Mouse (Mus musculus) thymus, postnatal 10 days (tissue): ENCODE measurements around the gene Rd3l.
"Not testable (repeated sequence)": the region's sequence is repeated elsewhere in the genome, so short reads cannot be mapped to it uniquely, and the experiment has no call there.

Source experiments
- DNase-seq, 2 experiments: peaks; one replicate each; pipeline ENCODE4 v3.0.0; 2021; ENCODE audit warnings: low spot score in 2 of 2

Rd3l gene

DNA sequence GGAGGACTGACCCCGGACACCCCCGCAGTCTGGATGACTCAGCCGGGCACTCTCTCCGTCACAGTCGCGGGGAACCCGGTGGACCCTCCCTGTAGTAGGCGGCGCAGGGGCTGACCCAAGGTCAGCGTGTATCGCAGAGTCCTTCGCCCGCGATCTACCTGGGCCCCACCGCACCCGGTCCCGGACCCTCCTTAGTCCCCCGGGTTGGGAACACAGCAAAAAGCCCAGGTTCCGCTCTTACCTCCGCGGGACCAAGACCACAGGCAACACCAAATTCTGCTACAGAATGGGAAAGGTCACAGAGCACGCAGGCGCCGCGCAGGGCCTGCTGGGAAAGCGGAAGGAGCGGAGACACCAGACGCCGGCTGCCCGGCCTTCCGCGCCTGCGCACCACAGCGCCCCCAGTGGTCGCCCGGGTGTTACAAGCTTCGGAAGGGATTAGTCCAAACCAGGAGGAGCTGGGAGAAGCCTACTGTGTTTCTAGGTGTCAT lies 14.4 kb downstream of the Rd3l start, which contains the start of gene Atp5mpl:
Atp5mpl (minus strand) TSS at position 295 of the 491 bp plus-strand sequence.
- DNase-seq = peak; percentile 87 to 98

DNA sequence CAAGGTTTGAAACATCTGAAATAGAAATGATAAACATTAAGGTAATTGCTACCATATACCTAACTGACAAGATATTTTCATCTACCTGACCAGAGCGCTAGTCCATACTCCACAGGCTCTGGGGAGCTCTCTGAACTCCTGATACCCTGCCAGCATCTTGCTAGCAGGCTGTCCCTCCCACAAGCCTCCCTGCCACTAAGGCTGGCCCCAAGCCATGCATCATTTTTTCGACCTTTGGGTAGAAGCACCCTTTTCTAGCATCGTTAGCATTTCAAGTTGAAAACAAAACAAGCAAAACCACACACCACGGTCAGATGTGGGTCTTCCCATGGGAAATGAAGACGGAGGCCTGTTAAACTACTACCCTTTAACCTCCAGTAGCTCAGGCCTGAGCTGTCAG lies 17.8 kb downstream of the Rd3l start:
- no peak for DNase-seq

DNA sequence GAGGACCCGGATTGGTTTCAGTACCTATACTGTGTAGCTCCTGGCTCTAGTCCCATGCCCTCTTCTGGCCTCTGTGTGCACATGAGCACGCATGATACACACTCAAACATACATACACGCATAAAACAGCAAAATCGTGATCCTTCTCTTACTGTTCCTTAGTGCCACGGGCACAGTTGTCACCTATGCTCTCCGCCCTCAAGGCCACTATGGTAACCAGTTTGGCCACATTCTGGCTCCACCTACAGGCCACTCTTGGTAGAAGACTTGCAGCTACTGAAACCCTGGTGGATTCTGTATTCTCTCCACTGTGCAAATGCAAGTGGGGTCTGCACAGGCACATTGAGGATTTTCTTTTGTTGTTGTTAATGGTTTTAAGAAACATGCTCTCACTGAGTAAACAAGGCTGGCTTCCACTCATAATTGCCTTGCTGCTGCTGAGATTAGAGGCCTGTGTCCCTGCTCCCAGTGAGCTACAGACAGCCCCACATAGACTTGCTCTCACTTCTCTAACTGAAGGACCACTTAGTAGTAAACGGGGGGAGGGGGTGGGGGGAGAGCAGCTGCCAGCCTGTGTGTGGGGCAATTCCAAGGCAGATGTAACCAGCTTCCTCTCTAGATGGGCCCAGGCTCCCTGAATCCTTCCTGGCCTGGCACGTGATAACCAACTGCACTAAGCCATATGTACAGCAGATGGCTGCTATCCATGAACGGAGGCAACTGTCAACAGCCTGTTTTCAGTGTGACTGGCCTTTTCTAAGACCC lies 22.8 kb downstream of the Rd3l start:
- peak; percentile 38 to 71 for DNase-seq

DNA sequence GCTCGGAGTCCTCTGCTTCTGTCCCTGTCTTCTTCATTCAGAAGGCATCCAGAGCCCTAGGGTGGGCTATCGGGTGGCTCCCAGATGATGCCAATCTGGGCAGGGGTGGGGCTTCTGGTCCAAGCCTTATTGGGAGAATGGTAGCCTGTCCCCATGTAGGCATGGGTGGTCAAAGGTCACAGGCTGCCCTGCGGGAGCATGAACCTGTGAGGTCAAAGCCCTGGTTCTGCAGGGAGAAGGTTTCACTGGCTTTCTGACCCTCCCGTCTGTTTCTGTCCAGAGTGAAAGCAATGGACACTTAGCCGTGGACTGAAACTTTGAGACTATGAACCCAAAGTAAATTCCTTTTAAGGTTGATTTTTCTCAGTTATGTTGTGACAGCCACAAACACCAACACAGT lies 24.9 kb downstream of the Rd3l start:
- no peak for DNase-seq

DNA sequence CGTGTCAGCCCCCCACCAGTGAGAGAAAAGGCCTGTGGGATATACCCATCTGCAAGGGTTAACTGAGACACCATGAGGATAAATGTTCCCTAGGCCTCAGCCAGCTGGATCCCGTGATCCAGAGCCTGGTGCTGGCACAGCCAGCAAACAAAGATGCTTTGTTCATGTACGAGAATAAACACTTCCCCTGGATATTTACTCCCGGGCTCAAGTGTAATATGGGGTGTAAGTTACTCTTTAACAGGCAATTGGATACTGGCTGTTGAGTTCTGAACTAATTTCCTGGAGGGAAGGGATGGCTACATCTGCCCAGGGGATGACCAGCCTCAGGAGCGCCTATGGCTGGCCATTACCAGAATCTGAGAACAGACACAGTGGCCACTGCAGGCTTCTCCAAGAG lies 29.4 kb downstream of the Rd3l start:
- no peak for DNase-seq

DNA sequence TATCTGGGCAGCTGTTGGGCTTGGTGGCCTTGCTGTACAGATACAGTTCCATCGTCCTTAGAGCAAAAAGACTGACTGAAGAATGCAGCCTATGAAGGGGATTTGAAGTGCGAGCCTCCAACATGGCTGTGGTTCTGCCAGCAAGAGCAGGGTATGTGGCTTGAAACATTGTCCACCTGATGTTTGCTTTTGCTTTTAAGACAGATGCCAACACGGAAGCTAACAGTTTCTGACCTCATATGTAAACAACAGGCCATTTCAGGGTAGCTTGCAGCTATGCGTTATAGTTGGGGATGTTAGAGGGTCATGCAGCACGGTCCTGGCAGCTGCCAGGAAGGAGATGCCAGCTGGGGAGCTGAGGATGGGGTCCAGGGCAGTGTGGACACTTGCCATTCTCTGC lies 30.6 kb downstream of the Rd3l start:
- DNase-seq = no peak

DNA sequence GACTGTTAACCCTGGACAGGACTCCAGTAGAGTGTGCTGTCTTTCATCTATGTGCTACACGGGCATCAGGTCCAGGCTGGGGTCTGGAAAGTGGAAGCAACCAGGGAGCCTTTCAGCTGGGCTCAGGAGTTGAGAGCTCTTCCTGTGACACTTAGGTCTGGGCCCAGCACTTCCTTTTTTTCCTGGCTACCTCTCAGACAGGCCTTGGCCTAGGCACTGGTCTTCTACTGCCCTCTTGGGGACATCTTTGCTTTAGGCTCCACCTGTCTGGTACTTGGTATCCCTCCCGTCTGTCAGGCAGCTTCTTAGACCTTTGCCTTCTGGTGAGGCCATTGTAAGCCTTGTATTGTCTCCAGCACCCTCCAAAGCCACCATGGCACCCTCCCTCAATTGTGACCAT lies 34.4 kb downstream of the Rd3l start:
- DNase-seq = peak; percentile 35 to 36

DNA sequence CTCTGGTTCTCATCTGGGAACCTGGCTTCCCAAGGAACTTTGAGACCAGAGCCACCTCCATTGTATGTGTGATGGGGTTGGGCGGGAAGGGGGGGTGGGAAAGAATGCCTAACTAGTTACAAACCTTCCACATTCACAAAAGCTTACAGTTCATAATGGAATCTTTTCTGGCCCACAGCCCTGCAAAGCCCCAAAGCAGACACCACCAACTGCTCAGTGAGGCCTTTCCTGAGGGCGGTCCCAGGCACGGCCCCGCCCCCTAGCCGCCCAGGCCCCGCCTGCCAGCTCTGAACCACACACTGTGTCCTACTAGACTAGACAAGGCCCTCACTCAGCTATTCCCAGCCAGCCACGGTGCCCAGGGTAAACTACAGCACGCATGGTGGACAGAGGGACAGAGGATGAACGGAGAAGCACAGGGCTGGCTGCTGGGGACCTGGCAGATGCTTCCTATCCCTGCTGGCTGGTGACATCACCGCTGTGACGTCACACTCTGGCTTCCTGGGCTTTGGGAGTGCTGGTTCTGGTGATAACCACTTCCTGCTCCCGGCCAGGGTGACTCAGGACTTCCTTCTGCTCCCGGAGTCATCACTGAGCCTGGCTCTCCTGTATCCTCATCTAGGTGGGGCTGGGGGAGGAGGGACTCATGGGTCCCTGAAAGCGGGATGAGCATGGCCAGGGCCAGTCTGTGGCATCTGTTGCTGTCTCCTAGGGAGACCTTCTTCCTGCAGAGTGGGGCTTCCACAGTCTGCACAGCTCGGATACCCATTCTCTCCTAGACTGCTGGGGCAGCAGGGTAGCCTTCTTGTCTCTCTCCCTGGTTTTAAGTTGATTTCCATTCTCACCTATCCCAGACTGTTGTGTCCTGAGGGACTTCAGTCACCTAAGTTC lies 35.1 kb downstream of the Rd3l start:
- not testable (repeated sequence) for DNase-seq

DNA sequence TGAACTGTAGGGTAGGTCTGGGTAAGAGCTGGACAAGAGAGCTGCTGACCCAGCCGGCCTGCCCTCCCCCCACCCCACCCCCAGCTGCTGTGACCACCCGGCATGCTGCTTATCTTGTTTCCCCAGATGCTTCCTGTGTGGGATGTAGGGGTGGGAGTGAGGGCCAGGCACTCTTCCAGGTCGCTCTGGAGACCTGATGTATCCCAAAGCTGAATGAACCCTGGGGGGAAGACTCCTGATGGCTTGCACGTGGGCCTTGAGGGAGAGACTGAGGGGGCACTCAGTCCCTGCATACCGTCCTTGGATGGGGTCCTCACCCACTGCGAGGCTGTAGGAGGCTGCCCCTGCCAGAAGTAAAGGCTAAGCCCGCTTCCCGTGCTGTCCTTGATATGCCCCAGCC lies 36.0 kb downstream of the Rd3l start:
- DNase-seq = no peak

DNA sequence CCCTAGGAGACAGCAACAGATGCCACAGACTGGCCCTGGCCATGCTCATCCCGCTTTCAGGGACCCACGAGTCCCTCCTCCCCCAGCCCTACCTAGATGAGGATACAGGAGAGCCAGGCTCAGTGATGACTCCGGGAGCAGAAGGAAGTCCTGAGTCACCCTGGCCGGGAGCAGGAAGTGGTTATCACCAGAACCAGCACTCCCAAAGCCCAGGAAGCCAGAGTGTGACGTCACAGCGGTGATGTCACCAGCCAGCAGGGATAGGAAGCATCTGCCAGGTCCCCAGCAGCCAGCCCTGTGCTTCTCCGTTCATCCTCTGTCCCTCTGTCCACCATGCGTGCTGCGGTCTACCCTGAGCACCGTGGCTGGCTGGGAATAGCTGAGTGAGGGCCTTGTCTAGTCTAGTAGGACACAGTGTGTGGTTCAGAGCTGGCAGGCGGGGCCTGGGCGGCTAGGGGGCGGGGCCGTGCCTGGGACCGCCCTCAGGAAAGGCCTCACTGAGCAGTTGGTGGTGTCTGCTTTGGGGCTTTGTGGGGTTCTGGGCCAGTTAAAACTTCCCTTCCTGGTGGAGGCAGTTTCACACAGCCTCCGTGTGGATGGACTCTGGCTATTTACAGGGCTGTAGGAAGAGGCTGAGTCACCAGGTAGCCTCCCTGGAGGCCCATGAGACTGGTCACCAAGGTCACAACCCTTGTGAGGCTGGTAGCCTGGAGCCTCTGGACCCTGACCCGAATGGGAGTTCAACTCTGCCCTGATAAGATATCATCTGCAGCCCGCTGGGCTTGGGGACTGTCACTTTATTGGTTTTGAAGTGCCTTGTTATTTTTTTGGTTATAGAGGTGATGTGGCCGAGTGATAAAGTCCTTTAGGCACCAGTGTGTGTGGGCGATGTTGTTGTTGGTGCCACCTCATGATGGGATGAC lies 36.8 kb downstream of the Rd3l start:
- DNase-seq = not testable (repeated sequence)

DNA sequence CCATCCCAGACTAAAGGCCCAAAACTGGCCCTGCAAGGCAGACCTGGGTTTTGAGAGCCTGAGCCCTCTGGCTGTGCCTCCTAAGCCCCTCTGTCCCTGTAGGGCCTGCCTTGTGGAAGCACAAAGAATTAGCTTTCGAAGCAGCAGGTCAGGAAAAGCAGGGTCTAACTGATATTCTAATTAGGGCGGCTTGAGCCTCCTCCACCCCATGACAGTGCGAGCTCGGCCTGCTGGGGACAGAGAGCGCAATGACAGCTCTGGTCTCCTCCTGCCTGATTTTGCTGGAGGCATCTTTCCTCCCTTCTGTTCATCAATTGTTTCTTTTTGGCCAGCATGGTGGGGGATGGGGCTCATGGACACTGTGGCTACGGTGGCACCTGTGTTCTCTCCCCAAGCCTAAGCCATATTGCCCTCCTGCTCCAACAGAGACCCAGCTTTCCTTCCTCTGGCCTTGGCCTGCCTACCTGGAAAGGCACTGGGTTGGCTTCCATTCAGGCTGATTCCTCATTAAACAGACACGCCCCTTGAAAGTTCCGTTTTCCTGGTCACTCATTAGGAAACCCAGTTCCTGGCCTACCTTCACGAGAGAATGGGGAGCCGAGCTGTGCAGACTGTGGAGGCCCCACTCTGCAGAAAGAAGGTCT lies 37.6 kb downstream of the Rd3l start:
- no peak for DNase-seq

DNA sequence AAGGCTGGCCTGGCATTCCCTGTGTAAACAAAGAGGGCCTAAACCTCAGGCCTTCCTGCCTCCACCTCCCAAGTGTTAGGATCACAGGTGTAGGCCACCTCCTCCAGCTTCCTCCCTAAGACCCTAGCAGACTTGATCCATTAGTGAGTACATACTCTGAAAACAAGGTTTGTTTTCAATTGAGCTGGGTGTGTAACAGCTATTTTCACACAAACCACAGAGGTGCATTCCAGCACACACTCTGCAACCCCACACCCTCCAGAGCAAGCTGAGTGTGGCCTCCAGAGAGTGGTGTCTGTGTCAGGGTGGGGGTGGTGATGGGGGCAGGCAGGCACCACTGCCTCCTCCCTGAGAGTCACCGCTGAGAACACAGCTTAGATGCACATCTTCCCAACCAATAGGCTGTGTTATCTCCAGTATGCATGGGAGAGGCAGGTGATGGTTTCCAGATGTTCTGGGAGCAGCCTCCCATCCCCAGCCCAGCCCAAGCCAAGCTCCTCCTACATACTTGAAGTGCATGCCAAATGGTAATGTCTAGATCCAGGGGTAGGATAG lies 42.4 kb downstream of the Rd3l start:
- no peak for DNase-seq

DNA sequence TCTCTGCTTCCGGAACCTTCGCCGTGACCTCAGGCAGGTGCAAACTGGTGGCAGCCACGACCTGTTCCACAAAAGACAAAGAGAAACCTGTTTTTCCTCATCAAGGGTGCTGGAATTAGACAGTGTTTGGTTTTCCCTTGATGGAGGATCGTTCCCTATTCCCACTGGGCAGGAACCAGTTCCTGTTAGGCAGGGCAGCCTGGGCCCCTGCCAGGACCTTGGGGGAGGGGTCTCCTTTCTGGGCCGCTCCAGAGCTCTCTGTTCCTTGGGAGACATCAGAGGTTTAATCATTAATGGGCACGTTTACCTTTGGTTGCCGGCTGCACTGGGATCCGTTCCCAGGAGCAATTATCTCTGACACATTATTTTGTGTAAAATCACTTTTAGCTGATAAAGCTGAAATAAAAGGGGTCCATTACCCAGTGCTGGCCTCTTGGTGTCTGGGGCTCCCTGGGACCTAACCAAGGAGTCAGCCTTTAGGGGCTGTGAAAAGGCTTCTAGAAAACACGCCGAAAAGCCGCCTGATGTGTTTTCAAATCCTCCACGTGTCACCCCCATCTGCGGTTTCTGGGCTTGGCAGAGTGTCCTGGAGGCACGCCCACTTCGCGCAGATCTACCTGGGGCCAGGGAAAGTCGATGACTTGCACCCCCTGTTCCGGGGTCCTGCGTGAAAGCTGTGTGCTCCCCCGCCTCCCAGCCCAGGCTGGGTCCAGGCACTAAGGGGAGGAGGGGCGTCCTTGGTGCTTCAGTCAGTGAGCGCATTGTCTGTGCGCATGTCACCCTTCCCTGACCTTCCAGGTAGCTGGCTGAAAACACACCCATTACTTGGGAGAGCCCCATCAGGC lies 44.2 kb downstream of the Rd3l start:
- DNase-seq = no peak

DNA sequence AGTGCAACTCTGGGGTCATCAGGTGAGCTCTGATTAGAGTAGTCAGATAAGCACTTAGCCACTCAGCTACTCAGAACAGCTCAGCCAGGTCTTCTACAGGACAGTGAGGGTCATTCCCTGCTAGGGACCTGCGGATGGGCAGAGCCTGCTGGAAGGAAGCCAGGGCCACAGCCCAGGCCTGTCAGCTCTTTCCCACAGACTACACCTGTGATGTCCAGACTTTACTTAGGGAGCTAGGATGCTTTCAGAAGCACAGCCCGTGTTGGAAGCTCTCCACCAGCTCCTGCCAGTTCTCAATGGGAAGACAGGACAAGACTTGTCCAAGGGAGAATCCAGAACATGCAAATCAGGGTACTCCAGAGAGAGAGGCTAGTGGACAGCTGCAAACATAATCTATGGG lies 47.1 kb downstream of the Rd3l start:
- no peak for DNase-seq

DNA sequence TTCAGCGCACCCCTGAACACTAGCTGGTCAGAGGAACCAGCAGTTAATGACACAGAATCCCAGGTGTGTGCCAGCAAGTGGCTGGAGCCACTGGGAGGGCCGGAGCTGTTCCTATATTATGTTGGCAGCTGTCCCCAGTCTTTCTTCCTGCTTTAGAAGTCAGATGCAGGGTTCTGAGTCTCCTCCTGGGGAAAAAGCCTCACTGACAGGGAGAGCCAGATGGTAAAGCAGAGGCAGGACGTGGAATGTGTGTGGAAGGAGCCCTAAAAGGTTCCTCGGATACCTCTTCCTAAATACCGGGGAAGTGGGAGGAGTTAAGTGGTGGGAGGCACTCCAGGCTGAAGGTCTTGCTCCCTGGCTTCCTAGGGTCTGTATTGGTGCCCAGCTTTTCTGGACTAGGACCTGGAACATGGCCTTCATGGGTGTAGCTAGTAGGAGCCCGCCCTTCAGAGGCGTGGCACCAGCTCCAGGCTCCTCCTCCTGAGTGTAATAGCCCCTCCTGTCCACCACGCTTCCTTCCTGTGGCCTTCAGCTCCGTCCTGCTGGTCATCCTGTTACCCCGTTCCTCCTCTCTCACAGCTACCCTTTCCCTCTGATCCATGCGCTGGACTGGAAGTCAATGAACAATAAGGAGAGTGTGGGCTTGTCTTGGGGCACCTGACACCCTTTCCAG lies 47.9 kb downstream of the Rd3l start:
- DNase-seq = no peak

DNA sequence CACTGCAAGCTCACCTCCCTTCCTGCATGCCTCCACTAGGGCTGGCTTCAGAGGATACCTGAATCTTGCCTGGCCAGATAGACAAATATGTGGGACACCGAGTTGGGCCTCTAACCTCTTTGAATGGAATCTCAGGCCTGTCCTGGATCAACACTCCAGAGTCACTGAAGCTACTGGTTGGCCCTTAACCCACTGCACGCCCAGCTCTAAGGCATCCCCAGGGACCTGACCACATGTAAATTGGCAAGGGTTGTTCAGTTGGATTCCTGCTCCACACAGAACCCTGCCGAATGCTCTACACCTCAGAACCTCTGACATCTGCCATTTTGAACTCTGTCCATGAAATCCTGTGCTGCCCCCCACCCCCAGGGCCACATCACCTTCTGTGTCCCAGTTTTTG lies 48.6 kb downstream of the Rd3l start:
- no peak for DNase-seq

DNA sequence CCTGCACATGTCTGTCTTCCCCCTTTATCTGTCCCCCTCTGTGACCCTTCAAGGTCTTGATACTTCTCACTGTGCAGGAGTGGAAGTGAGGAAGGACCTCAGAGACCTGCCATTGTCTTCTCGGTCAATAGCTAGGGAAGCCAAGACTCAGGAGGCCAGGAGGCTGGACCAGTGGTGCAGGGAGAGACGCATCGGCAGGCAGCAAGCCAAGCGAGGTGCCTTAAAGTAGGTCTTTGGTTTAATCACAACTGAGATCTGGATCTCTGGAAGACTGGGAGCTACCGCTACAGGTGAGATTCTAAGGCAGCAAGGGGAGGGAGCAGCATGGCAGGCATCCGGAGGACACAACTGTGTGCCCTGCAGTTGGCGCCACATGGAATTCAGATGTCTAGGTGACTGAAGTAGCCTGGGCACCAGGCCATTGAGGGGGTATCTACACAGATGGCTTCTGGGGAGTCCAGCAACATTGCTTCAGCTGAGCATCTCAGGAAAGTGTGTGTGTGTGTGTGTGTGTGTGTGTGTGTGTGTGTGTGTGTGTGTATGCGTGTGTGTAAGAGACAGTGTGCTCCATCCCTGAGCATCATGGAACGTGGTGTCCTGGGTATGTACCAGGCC lies 49.6 kb downstream of the Rd3l start:
- no peak for DNase-seq
